Mouse (Mus musculus) liver, embryonic 14.5 days (tissue): ENCODE data around the gene Hdac1. TPM values are rescaled to one million over a fixed set of nuclear protein-coding genes. Genes with fewer than 3 reads are reported as not detected.

Source experiments
- ATAC-seq: fragments of 200-750 bp; cut with Nextera tagmentation; 2 replicates; pipeline ENCODE4 v1.8.0; 2017; ENCODE audit warnings: moderate number of reproducible peaks, mild to moderate bottlenecking, moderate library complexity; ENCODE audit not compliant: insufficient read depth
- DNase-seq, 3 experiments: peaks; one replicate each; pipeline ENCODE4 v3.0.0-alpha.2; 2012 to 2013; ENCODE audit warnings: low read depth in 3 of 3, low spot score in 3 of 3
- H3K27ac ChIP-seq: fragments of 300-500 bp; sonication (generic); 2 replicates; pipeline ENCODE4 v1.5.1; 2014; ENCODE audit warnings: moderate library complexity, mild to moderate bottlenecking, control low read depth, inconsistent platforms
- H3K27me3 ChIP-seq: fragments of 300-500 bp; sonication (generic); 2 replicates; pipeline ENCODE4 v1.6.1; 2014; ENCODE audit warnings: mild to moderate bottlenecking, low read length, moderate library complexity; ENCODE audit not compliant: control insufficient read depth, insufficient read depth
- H3K36me3 ChIP-seq: fragments of 300-500 bp; sonication (generic); replicated peaks from 2 replicates; pipeline ENCODE4 v1.6.1; 2014; ENCODE audit warnings: low read depth; ENCODE audit not compliant: control insufficient read depth, insufficient read depth
- H3K4me1 ChIP-seq, 2 experiments: fragments of 200-500 bp in 1 of 2; fragments of 300-500 bp in 1 of 2; sonication (generic) in 1 of 2; replicated peaks; 2 replicates each; pipeline ENCODE4 v1.6.1; 2012 to 2014; ENCODE audit warnings: antibody characterized with exemption in 1 of 2, inconsistent platforms in 1 of 2, low read length in 1 of 2; ENCODE audit not compliant: control insufficient read depth in 2 of 2, insufficient read depth in 2 of 2
- H3K4me2 ChIP-seq: fragments of 300-500 bp; sonication (generic); 2 replicates; pipeline ENCODE4 v1.6.1; 2014; ENCODE audit warnings: low read depth, mild to moderate bottlenecking, control low read depth, moderate library complexity
- H3K4me3 ChIP-seq, 2 experiments: fragments of 200-500 bp in 1 of 2; fragments of 300-500 bp in 1 of 2; sonication (generic) in 1 of 2; 2 replicates each; pipeline ENCODE4 v1.5.1; 2012 to 2014; ENCODE audit warnings: low read depth in 2 of 2, low read length in 2 of 2, mild to moderate bottlenecking in 2 of 2, control low read depth in 1 of 2, inconsistent platforms in 1 of 2, moderate library complexity in 1 of 2; ENCODE audit not compliant: insufficient read depth in 1 of 2
- H3K9ac ChIP-seq: fragments of 300-500 bp; sonication (generic); replicated peaks from 2 replicates; pipeline ENCODE4 v1.6.1; 2014; ENCODE audit warnings: mild to moderate bottlenecking, control low read depth, moderate library complexity
- H3K9me3 ChIP-seq: fragments of 300-500 bp; sonication (generic); 2 replicates; pipeline ENCODE4 v1.6.1; 2016; ENCODE audit warnings: low read length, mixed read lengths; ENCODE audit not compliant: control insufficient read depth
- CTCF ChIP-seq: IDR thresholded peaks from 2 replicates; pipeline ENCODE4 v1.5.1; 2016; ENCODE audit warnings: antibody characterized with exemption, low read depth, control low read depth
- EP300 ChIP-seq: IDR thresholded peaks from 2 replicates; pipeline ENCODE4 v1.6.1; 2016; ENCODE audit warnings: antibody characterized with exemption, low read depth
- WGBS: fragments of 180-500 bp; shearing (Covaris S2); extraction: QIAGEN DNeasy Blood & Tissue Kit; methylation state at CpG from one replicate; pipeline ENCODE4 v1.1.7; 2014; ENCODE audit not compliant: insufficient replicate concordance; 5-methylcytosine and 5-hydroxymethylcytosine counted together
- polyA plus RNA-seq, 2 experiments: library from polyadenylated mRNA; depleted of rRNA in 1 of 2; stranded (reverse) in 1 of 2; unstranded in 1 of 2; fragments of >200 nt; fragmentation: Nextera tagmentation in 1 of 2; extraction: Ambion mirVana in 1 of 2; gene quantifications; 2 replicates each; pipeline versions ENCODE4 v1.2.1 to v1.2.3; 2012 to 2014

Gene Hdac1
- polyA plus RNA-seq, 2 experiments, result 76.5 to 107 TPM

DNA sequence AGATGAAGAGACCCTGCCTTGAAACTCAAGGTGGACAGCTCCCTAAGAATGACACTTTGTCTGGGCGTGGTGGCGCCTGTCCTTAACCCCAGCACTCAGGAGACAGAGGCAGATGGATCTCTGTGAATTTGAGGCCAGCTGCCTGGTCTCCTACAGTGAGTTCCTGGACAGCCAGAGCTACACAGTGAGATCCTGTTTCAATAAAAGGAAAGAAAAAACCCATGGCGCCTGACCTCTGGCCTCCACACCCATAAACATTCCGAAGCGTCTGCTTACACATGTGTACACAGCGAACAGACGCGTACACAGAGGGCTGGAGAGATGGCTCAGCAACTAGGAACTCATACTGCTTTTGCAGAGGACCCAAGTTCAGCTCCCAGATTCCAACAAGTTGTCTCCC, 21.2 kb upstream of the Hdac1 start:
- DNase-seq (no peak), ATAC-seq (no peak)
- Histone ChIP-seq H3K27me3 (no peaks in the 10 kb centered on the region; the same call in 1 of the 2 replicates), H3K9me3 (no peaks in the 10 kb centered on the region), H3K36me3 (no peaks in the 10 kb centered on the region), H3K4me3 (no peak overlapping the region), H3K4me2 (no peak overlapping the region), H3K4me1 (peaks cover 8% of the 10 kb centered on the region in 2 experiments; a peak in 3 of 4 replicates), H3K27ac (no peak overlapping the region), H3K9ac (no peak overlapping the region)
- TF ChIP-seq EP300, result no peak
- no peak for TF ChIP-seq CTCF
- 74% methylated on average over 8 of the region's 8 CpGs for WGBS

- ATAC-seq (no peak), DNase-seq (no peak)
- peaks cover 24 to 25% of the 10 kb centered on the region in 2 experiments for H3K4me1 ChIP-seq
- no peaks in the 10 kb centered on the region for H3K9me3 ChIP-seq
- no peak overlapping the region for H3K4me3 ChIP-seq
- no peak overlapping the region for H3K27ac ChIP-seq
- no peak overlapping the region for H3K4me2 ChIP-seq
- H3K27me3 ChIP-seq, result no peaks in the 10 kb centered on the region; the same call in 1 of the 2 replicates
- 42% methylated on average over 5 of the region's 5 CpGs for WGBS
- no peak overlapping the region for H3K9ac ChIP-seq
- no peak for TF ChIP-seq CTCF
- TF ChIP-seq EP300, result no peak
- no peaks in the 10 kb centered on the region for H3K36me3 ChIP-seq
These were observed 18.7 kb upstream of the Hdac1 start for GRCm38 (mm10) chr4:129561184-129561583.

- DNase-seq (no peak), ATAC-seq (no peak)
- H3K4me1 ChIP-seq, result peaks cover 34 to 35% of the 10 kb centered on the region in 2 experiments
- no peaks in the 10 kb centered on the region for H3K9me3 ChIP-seq
- H3K9ac ChIP-seq, result 0 out of 2 replicates have a peak overlapping the region, but pooled peaks have one; percentile 5
- no peak overlapping the region for H3K27ac ChIP-seq
- TF ChIP-seq CTCF (no peak), EP300 (no peak)
- whole genome bisulfite sequencing, result 71% methylated on average over 12 of the region's 12 CpGs
- H3K4me2 ChIP-seq, result no peak overlapping the region
- H3K4me3 ChIP-seq, result no peak overlapping the region
- no peaks in the 10 kb centered on the region for H3K36me3 ChIP-seq
- peaks cover 13% of the 10 kb centered on the region for H3K27me3 ChIP-seq
These were observed 15.9 kb upstream of the Hdac1 start for GRCm38 (mm10) chr4:129558321-129558955.

DNA sequence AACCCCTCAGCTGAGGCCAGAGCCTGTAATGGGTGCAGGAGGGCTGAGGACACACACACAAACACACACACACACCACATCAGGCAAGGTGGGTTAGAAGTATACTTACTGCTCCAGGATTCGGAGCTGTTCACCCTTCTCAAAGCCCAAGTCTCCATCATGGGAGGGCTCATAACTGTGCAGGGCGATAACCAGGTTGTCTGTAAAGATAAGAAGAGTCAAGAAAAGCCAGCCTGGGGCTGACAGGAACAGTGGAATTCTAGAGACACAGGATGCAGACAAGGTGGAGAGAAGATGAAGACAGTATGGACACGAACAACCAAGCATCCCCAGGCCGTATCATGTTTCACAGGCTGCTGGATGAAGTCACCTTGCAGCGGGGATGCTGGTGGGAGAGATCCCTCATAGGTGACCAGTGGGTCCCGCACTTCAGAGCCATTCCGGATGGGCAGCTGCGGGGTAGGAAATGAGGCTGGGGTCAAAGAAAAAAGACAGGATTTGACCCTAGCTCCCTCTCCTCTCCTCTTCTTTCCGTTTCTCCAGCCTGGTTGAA, 14.8 kb upstream of the Hdac1 start:
- TF ChIP-seq EP300 (peak; percentile 84), CTCF (no peak)
- Histone ChIP-seq H3K4me3 (peak overlapping the region; percentile 59 to 82), H3K36me3 (no peaks in the 10 kb centered on the region), H3K27ac (peak overlapping the region; percentile 80), H3K4me2 (peak overlapping the region; percentile 82), H3K27me3 (peaks cover 13% of the 10 kb centered on the region), H3K9ac (peak overlapping the region; percentile 61), H3K4me1 (peaks cover 34 to 35% of the 10 kb centered on the region in 2 experiments), H3K9me3 (no peaks in the 10 kb centered on the region)
- 62% methylated on average over 9 of the region's 9 CpGs for WGBS
- ATAC-seq (peak; percentile 85), DNase-seq (peak; percentile 79 to 89 (median 82))

DNA sequence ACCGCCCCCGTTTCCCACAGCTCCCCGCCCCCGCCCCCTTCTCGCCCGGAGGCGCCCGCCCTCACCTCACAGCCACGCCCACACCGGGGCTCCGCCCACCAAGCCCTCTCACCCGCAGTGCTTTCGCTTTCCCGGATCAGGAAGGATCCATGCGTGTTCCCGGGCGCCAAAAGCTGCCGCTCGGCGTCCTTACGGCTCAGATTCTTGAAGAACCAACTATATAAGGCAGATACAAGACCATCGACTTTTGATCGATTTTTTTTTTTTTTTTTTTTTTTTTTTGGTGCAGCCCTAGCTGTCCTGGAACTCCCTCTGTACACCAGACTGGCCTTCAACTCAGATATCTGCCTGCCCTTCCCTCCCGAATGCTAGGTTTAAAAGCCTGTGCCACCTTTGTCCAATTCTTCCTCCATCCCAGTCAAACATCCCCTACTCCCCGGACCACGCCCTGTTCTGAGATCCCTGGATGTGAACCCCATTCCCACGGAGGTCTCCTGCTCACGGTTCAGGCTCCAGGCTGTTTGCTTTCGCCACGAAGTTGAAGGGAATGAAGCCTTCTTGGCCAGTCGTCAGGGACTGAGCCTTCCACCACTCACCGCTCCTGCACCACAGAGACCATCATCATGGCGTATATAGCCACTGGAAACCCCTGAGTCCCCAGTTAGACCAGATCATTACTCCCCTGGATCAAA, 14.2 kb upstream of the Hdac1 start:
- H3K27me3 ChIP-seq, result peaks cover 13% of the 10 kb centered on the region
- peak overlapping the region; percentile 59 to 82 for H3K4me3 ChIP-seq
- H3K9me3 ChIP-seq, result no peaks in the 10 kb centered on the region
- H3K36me3 ChIP-seq, result no peaks in the 10 kb centered on the region
- peak overlapping the region; percentile 61 for H3K9ac ChIP-seq
- ATAC-seq (peak; percentile 69), DNase-seq (peak; percentile 70 to 73 (median 70))
- H3K4me2 ChIP-seq, result peak overlapping the region; percentile 82
- TF ChIP-seq CTCF (no peak), EP300 (no peak)
- H3K4me1 ChIP-seq, result peaks cover 29 to 30% of the 10 kb centered on the region in 2 experiments
- H3K27ac ChIP-seq, result peak overlapping the region; percentile 80
- 6% methylated on average over 33 of the region's 33 CpGs for WGBS
